Mouse (Mus musculus): ENCODE measurements at regions not wholly inside any gene's neighbourhood (a gene's known extent, or its start where the extent isn't known, plus 50 kb on each side); places are given as distances from the start of the nearest gene placed in this dataset.

GRCm38 (mm10) chr12:109662179-109662578 is 62.0 kb upstream of the Rtl1 start:
- DNase-seq (ENCODE audit: low read depth, low spot score) = no peak

- no peak for DNase-seq (ENCODE audit: low read depth, low spot score)
Observed at GRCm38 (mm10) chr12:109674766-109675165, 74.6 kb upstream of the Rtl1 start.

GRCm38 (mm10) chr12:109694046-109694445 is 93.9 kb upstream of the Rtl1 start:
- no peak for DNase-seq (ENCODE audit: low read depth, low spot score)

GRCm38 (mm10) chr12:109694801-109695430 is 94.8 kb upstream of the Rtl1 start:
- no peak for DNase-seq (ENCODE audit: low read depth, low spot score)

- no peak for DNase-seq (ENCODE audit: low read depth, low spot score)
Observed at GRCm38 (mm10) chr12:109706820-109707219, 106.7 kb upstream of the Rtl1 start.

- DNase-seq (ENCODE audit: low read depth, low spot score) = no peak
Observed at GRCm38 (mm10) chr12:109709661-109710060, 109.5 kb upstream of the Rtl1 start.

- DNase-seq (ENCODE audit: low read depth, low spot score) = no peak
Observed at GRCm38 (mm10) chr12:109711392-109711791, 111.3 kb upstream of the Rtl1 start.

GRCm38 (mm10) chr12:109711946-109712345 is 111.8 kb upstream of the Rtl1 start:
- no peak for DNase-seq (ENCODE audit: low read depth, low spot score)

GRCm38 (mm10) chr12:109712386-109712785 is 112.3 kb upstream of the Rtl1 start:
- no peak for DNase-seq (ENCODE audit: low read depth, low spot score)

GRCm38 (mm10) chr12:109713041-109713440 is 112.9 kb upstream of the Rtl1 start:
- no peak for DNase-seq (ENCODE audit: low read depth, low spot score)

GRCm38 (mm10) chr12:109714061-109714460 is 113.9 kb upstream of the Rtl1 start:
- no peak for DNase-seq (ENCODE audit: low read depth, low spot score)

GRCm38 (mm10) chr12:109716991-109717390 is 116.9 kb upstream of the Rtl1 start:
- DNase-seq (ENCODE audit: low read depth, low spot score) = no peak

GRCm38 (mm10) chr12:109718036-109718435 is 117.9 kb upstream of the Rtl1 start:
- no peak for DNase-seq (ENCODE audit: low read depth, low spot score)

GRCm38 (mm10) chr12:109738201-109738600 is 138.1 kb upstream of the Rtl1 start:
- no peak for DNase-seq (ENCODE audit: low read depth, low spot score)

GRCm38 (mm10) chr12:109738911-109739310 is 138.8 kb upstream of the Rtl1 start:
- no peak for DNase-seq (ENCODE audit: low read depth, low spot score)

- DNase-seq (ENCODE audit: low read depth, low spot score) = no peak
Observed at GRCm38 (mm10) chr12:109742486-109742885, 142.4 kb upstream of the Rtl1 start.

- no peak for DNase-seq (ENCODE audit: low read depth, low spot score)
Observed at GRCm38 (mm10) chr12:109743036-109743650, 143.0 kb upstream of the Rtl1 start.

GRCm38 (mm10) chr12:109744186-109744585 is 144.1 kb upstream of the Rtl1 start:
- no peak for DNase-seq (ENCODE audit: low read depth, low spot score)

- DNase-seq (ENCODE audit: low read depth, low spot score) = no peak
Observed at GRCm38 (mm10) chr12:109745731-109746484, 145.8 kb upstream of the Rtl1 start.

- DNase-seq (ENCODE audit: low read depth, low spot score) = no peak
Observed at GRCm38 (mm10) chr12:109747201-109747600, 147.1 kb upstream of the Rtl1 start.

GRCm38 (mm10) chr12:109747776-109748175 is 147.6 kb upstream of the Rtl1 start:
- no peak for DNase-seq (ENCODE audit: low read depth, low spot score)

- no peak for DNase-seq (ENCODE audit: low read depth, low spot score)
Observed at GRCm38 (mm10) chr12:109748326-109749059, 148.4 kb upstream of the Rtl1 start.

Measured in A20 (cell line).